Mouse (Mus musculus) liver, adult 2 months (tissue): ENCODE measurements around the gene Prpf4. TPM values are rescaled to one million over a fixed set of nuclear protein-coding genes. Genes with fewer than 3 reads are reported as not detected.

Experiments
- DNase-seq: peaks from one replicate; pipeline ENCODE4 v3.0.0-alpha.2; 2011; ENCODE audit warnings: low read depth, low spot score; ENCODE audit errors: extremely low read depth
- H3K27ac ChIP-seq: fragments of 200-500 bp; replicated peaks from 2 replicates; pipeline ENCODE4 v1.5.1; 2012; ENCODE audit warnings: low read depth, mild to moderate bottlenecking, control low read depth, inconsistent platforms, low read length; ENCODE audit not compliant: insufficient read depth
- H3K27me3 ChIP-seq: fragments of 200-500 bp; 2 replicates; pipeline ENCODE4 v1.6.1; 2012; ENCODE audit warnings: mild to moderate bottlenecking, moderate library complexity, low read length, inconsistent platforms; ENCODE audit not compliant: control insufficient read depth, insufficient read depth
- H3K36me3 ChIP-seq: fragments of 200-500 bp; 2 replicates; pipeline ENCODE4 v1.6.1; 2012; ENCODE audit warnings: low read length, inconsistent platforms; ENCODE audit not compliant: control insufficient read depth, insufficient read depth
- H3K4me1 ChIP-seq: fragments of 200-500 bp; 2 replicates; pipeline ENCODE4 v1.6.1; 2011; ENCODE audit warnings: low read length; ENCODE audit not compliant: control insufficient read depth, insufficient read depth
- H3K4me3 ChIP-seq: fragments of 200-500 bp; 2 replicates; pipeline ENCODE4 v1.5.1; 2011; ENCODE audit warnings: low read depth, mild to moderate bottlenecking, control low read depth, low read length, moderate library complexity; ENCODE audit not compliant: insufficient read depth
- H3K79me2 ChIP-seq: fragments of 200-500 bp; 2 replicates; pipeline ENCODE4 v1.6.1; 2012; ENCODE audit warnings: inconsistent platforms, mild to moderate bottlenecking, low read length, moderate library complexity; ENCODE audit not compliant: control insufficient read depth, insufficient read depth
- H3K9ac ChIP-seq: fragments of 200-500 bp; 2 replicates; pipeline ENCODE4 v1.6.1; 2012; ENCODE audit warnings: low read depth, mild to moderate bottlenecking, control low read depth, inconsistent platforms, low read length
- CTCF ChIP-seq: fragments of 200-500 bp; IDR thresholded peaks from 2 replicates; pipeline ENCODE4 v1.5.1; 2011; ENCODE audit warnings: low read depth, low read length, control low read depth
- POLR2A ChIP-seq: fragments of 200-500 bp; IDR thresholded peaks from 2 replicates; pipeline ENCODE4 v1.6.1; 2011; ENCODE audit warnings: low read length, control low read depth; ENCODE audit not compliant: insufficient read depth; ENCODE audit errors: extremely low read depth
- WGBS: fragments of 180-500 bp; shearing (Covaris S2); methylation state at CpG from one replicate; pipeline ENCODE4 v1.1.7; 2018; 5-methylcytosine and 5-hydroxymethylcytosine counted together
- polyA plus RNA-seq: library from polyadenylated mRNA; depleted of rRNA; stranded (reverse); fragments of >200 nt; gene quantifications from 2 replicates; pipeline ENCODE4 v1.2.3, GENCODE M21; 2012
- total RNA-seq: library from RNA; depleted of rRNA; stranded (reverse); fragments of >200 nt; gene quantifications from 2 replicates; pipeline ENCODE4 v1.2.3, GENCODE M21; 2014

The Prpf4 gene
- total and polyA plus RNA-seq, 2 experiments: 3.9 to 7.3 TPM

- H3K9ac ChIP-seq: no peak overlapping the region
- TF ChIP-seq CTCF (no peak), POLR2A (no peak)
- no peak overlapping the region for H3K4me3 ChIP-seq
- no peaks in the 10 kb centered on the region for H3K27me3 ChIP-seq
- peaks cover 19% of the 10 kb centered on the region for H3K4me1 ChIP-seq
- peaks cover 7% of the 10 kb centered on the region; the same call in 1 of the 2 replicates for H3K79me2 ChIP-seq
- peak overlapping the region; percentile 83 for H3K27ac ChIP-seq
- 31% methylated on average over 5 of the region's 5 CpGs for WGBS
- H3K36me3 ChIP-seq: peaks cover 43% of the 10 kb centered on the region
- peak; percentile 81 for DNase-seq
Measured at GRCm38 (mm10) chr4:62389592-62390512, 18.7 kb upstream of the Prpf4 start.

GRCm38 (mm10) chr4:62391892-62392291 is 16.7 kb upstream of the Prpf4 start:
- 84% methylated on average over 7 of the region's 7 CpGs for WGBS
- no peak overlapping the region for H3K9ac ChIP-seq

GRCm38 (mm10) chr4:62393459-62393858 is 15.1 kb upstream of the Prpf4 start:
- H3K36me3 ChIP-seq: peaks cover 42% of the 10 kb centered on the region
- no peak overlapping the region for H3K9ac ChIP-seq
- no peak overlapping the region for H3K27ac ChIP-seq
- TF ChIP-seq CTCF (no peak), POLR2A (no peak)
- H3K27me3 ChIP-seq: no peaks in the 10 kb centered on the region
- peaks cover 11% of the 10 kb centered on the region; the same call in 1 of the 2 replicates for H3K79me2 ChIP-seq
- DNase-seq: peak; percentile 42
- peaks cover 30% of the 10 kb centered on the region for H3K4me1 ChIP-seq
- no peak overlapping the region for H3K4me3 ChIP-seq
- 36% methylated on average over 6 of the region's 6 CpGs for WGBS

More at GRCm38 (mm10) chr4:62391892-62392291, 16.7 kb upstream of the Prpf4 start:
- Histone ChIP-seq H3K4me1 (peaks cover 27% of the 10 kb centered on the region), H3K36me3 (peaks cover 46% of the 10 kb centered on the region), H3K4me3 (no peak overlapping the region), H3K27me3 (no peaks in the 10 kb centered on the region), H3K79me2 (peaks cover 7% of the 10 kb centered on the region; the same call in 1 of the 2 replicates), H3K27ac (no peak overlapping the region)
- TF ChIP-seq POLR2A (no peak), CTCF (no peak)
- no peak for DNase-seq

- Histone ChIP-seq H3K4me1 (peaks cover 15% of the 10 kb centered on the region), H3K27ac (peak overlapping the region; percentile 72), H3K4me3 (no peak overlapping the region), H3K27me3 (no peaks in the 10 kb centered on the region), H3K9ac (no peak overlapping the region), H3K79me2 (peaks cover 7% of the 10 kb centered on the region; the same call in 1 of the 2 replicates), H3K36me3 (peaks cover 41% of the 10 kb centered on the region)
- no peak for TF ChIP-seq POLR2A
- TF ChIP-seq CTCF: no peak
- peak; percentile 96 for DNase-seq
- WGBS: 13% methylated on average over 1 of the region's 1 CpGs
Measured at GRCm38 (mm10) chr4:62395806-62396205, 12.8 kb upstream of the Prpf4 start.

- no peak for TF ChIP-seq CTCF
- TF ChIP-seq POLR2A: no peak
- Histone ChIP-seq H3K36me3 (peaks cover 44% of the 10 kb centered on the region), H3K27ac (peak overlapping the region; percentile 49; the same call in 1 of the 2 replicates), H3K9ac (no peak overlapping the region), H3K27me3 (no peaks in the 10 kb centered on the region), H3K79me2 (peaks cover 12% of the 10 kb centered on the region; the same call in 1 of the 2 replicates), H3K4me1 (peaks cover 15% of the 10 kb centered on the region), H3K4me3 (no peak overlapping the region)
- WGBS: 49% methylated on average over 4 of the region's 4 CpGs
- DNase-seq: no peak
Measured at GRCm38 (mm10) chr4:62397616-62398365, 10.8 kb upstream of the Prpf4 start.
